Mouse (Mus musculus) embryonic facial prominence, embryonic 14.5 days (tissue): ENCODE results near the gene Akap7. TPM values are rescaled to one million over a fixed set of nuclear protein-coding genes. Genes with fewer than 3 reads are reported as not detected.

Experiments
- ATAC-seq: fragments of 200-750 bp; cut with Nextera tagmentation; 2 replicates; pipeline ENCODE4 v1.8.0; 2017; ENCODE audit warnings: low read depth, moderate number of reproducible peaks, moderate TSS enrichment
- DNase-seq: peaks from one replicate; pipeline ENCODE4 v3.0.0-alpha.2; 2015; ENCODE audit warnings: low spot score
- H3K27ac ChIP-seq: fragments of 300-500 bp; sonication (generic); replicated peaks from 2 replicates; pipeline ENCODE4 v1.5.1; 2014; ENCODE audit warnings: low read depth, mild to moderate bottlenecking, low read length, moderate library complexity
- H3K27me3 ChIP-seq: fragments of 300-500 bp; sonication (generic); replicated peaks from 2 replicates; pipeline ENCODE4 v1.6.1; 2014; ENCODE audit warnings: low read length; ENCODE audit not compliant: control insufficient read depth, insufficient read depth
- H3K36me3 ChIP-seq: fragments of 300-500 bp; sonication (generic); 2 replicates; pipeline ENCODE4 v1.6.1; 2014; ENCODE audit warnings: low read length, mixed read lengths; ENCODE audit not compliant: control insufficient read depth, insufficient read depth
- H3K4me1 ChIP-seq: fragments of 300-500 bp; sonication (generic); 2 replicates; pipeline ENCODE4 v1.6.1; 2014; ENCODE audit warnings: antibody characterized with exemption, low read length; ENCODE audit not compliant: control insufficient read depth, insufficient read depth
- H3K4me2 ChIP-seq: fragments of 300-500 bp; sonication (generic); 2 replicates; pipeline ENCODE4 v1.6.1; 2014; ENCODE audit warnings: low read depth, mild to moderate bottlenecking, low read length, moderate library complexity, mixed read lengths
- H3K4me3 ChIP-seq: fragments of 300-500 bp; sonication (generic); 2 replicates; pipeline ENCODE4 v1.5.1; 2014; ENCODE audit warnings: low read depth, mild to moderate bottlenecking, low read length
- H3K9ac ChIP-seq: fragments of 300-500 bp; sonication (generic); 2 replicates; pipeline ENCODE4 v1.6.1; 2014; ENCODE audit warnings: low read depth, mild to moderate bottlenecking, low read length, moderate library complexity, mixed read lengths
- H3K9me3 ChIP-seq: fragments of 300-500 bp; sonication (generic); 2 replicates; pipeline ENCODE4 v1.6.1; 2016; ENCODE audit warnings: low read length; ENCODE audit not compliant: control insufficient read depth
- WGBS: fragments of 180-500 bp; shearing (Covaris S2); extraction: QIAGEN DNeasy Blood & Tissue Kit; methylation state at CpG from one replicate; pipeline ENCODE4 v1.1.7; 2014; 5-methylcytosine and 5-hydroxymethylcytosine counted together
- polyA plus RNA-seq: library from polyadenylated mRNA; unstranded; fragments of >200 nt; fragmentation: Nextera tagmentation; extraction: Ambion mirVana; gene quantifications from 2 replicates; pipeline ENCODE4 v1.2.1, GENCODE M21; 2014

Gene Akap7
- polyA plus RNA-seq, 1 experiment from 2014 or later: 17.5 TPM

DNA sequence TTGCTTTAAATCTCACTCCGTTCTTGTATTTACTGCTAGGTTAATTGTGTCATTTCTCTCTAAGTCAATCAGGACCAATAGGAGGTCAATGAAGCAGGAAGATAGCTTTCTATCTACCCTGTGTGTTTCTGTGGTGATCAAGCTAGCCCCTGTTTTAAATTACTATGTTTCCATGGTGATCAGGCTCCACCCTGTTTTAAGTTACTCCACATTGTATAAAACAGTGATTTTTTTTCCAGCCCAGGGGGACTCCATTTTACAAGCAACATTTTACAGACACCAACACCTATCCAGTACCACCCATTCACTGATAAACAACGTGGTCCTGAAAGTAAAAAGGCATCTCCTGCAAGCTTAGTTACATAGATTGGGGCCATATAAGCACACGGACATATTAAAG, 75.0 kb downstream of the Akap7 start:
- Histone ChIP-seq H3K9me3 (no peaks in the 10 kb centered on the region), H3K4me3 (no peak overlapping the region), H3K4me2 (no peak overlapping the region), H3K36me3 (no peaks in the 10 kb centered on the region), H3K4me1 (peaks cover 3% of the 10 kb centered on the region), H3K27me3 (no peaks in the 10 kb centered on the region), H3K27ac (0 out of 2 replicates have a peak overlapping the region, but pooled peaks have one; percentile 52), H3K9ac (no peak overlapping the region)
- DNase-seq (peak; percentile 28), ATAC-seq (no peak)
- WGBS: 53% methylated on average over 3 of the region's 3 CpGs

DNA sequence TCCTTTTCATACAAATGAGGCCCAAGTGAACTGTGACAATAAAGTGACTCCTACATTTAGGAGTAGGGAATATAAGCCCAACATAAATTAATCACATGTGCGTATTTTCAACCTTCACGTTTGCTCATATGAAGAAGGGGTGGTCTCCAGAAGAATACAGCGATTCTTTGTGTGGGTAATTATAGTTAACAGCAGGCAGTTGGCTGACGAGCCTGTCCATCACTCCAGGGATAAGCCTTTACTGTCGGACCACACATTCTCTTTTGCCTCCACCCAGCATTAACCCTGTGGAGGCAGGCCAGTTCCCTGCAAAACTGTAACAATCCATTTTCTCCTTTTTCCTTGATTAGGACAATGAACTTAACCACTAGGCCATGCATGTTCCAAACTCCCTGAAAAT, 76.3 kb downstream of the Akap7 start:
- Histone ChIP-seq H3K4me1 (peaks cover 3% of the 10 kb centered on the region), H3K9ac (no peak overlapping the region), H3K4me2 (no peak overlapping the region), H3K9me3 (no peaks in the 10 kb centered on the region), H3K4me3 (no peak overlapping the region), H3K36me3 (no peaks in the 10 kb centered on the region), H3K27ac (no peak overlapping the region), H3K27me3 (no peaks in the 10 kb centered on the region)
- 24% methylated on average over 5 of the region's 5 CpGs for WGBS
- no peak for ATAC-seq
- no peak for DNase-seq

DNA sequence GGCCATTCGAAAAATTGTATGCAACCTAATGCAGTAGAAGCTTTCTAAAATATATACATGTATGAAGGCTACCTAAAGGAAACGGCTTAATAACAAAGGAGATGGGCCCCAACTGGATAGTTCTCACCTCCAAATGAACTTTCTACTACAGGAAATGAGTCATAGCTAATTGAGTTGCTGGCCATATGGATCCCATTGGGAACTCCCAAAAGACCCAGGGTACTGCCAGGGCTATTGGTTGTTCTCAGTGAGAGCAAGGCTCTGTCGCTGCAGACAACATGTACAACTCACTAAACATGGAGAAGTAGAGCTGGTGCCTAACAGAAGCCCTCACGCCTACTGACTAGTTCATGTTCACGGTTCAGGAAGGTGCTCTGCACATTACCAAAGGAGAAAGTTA, 83.3 kb downstream of the Akap7 start:
- no peaks in the 10 kb centered on the region for H3K27me3 ChIP-seq
- ATAC-seq (no peak), DNase-seq (no peak)
- H3K9ac ChIP-seq: no peak overlapping the region
- no peaks in the 10 kb centered on the region for H3K4me1 ChIP-seq
- H3K4me2 ChIP-seq: no peak overlapping the region
- WGBS: 43% methylated on average over 5 of the region's 5 CpGs
- no peak overlapping the region for H3K4me3 ChIP-seq
- H3K9me3 ChIP-seq: no peaks in the 10 kb centered on the region
- H3K27ac ChIP-seq: no peak overlapping the region
- no peaks in the 10 kb centered on the region for H3K36me3 ChIP-seq

DNA sequence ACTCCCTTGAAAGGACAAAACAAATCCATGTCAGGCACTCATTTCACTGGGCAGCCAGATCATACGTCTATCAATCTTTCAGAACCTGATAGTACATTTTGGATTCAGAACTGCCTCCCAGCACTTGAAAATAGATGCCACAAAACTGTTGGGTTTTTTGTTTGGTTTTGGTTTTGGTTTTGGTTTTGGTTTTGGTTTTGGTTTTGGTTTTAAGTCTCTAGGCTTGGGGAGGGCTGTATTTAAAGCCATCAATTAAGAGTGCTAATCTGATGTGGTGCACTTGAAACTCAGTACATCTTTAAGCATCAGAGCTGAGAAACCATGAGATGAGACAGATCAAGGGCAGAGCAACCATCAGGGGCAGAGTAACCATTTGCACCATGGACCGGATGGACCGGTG, 86.9 kb downstream of the Akap7 start:
- Histone ChIP-seq H3K4me1 (no peaks in the 10 kb centered on the region), H3K9ac (no peak overlapping the region), H3K4me3 (no peak overlapping the region), H3K36me3 (no peaks in the 10 kb centered on the region), H3K4me2 (no peak overlapping the region), H3K27ac (no peak overlapping the region), H3K9me3 (no peaks in the 10 kb centered on the region), H3K27me3 (no peaks in the 10 kb centered on the region)
- DNase-seq: no peak
- WGBS: 80% methylated on average over 3 of the region's 3 CpGs
- no peak for ATAC-seq

DNA sequence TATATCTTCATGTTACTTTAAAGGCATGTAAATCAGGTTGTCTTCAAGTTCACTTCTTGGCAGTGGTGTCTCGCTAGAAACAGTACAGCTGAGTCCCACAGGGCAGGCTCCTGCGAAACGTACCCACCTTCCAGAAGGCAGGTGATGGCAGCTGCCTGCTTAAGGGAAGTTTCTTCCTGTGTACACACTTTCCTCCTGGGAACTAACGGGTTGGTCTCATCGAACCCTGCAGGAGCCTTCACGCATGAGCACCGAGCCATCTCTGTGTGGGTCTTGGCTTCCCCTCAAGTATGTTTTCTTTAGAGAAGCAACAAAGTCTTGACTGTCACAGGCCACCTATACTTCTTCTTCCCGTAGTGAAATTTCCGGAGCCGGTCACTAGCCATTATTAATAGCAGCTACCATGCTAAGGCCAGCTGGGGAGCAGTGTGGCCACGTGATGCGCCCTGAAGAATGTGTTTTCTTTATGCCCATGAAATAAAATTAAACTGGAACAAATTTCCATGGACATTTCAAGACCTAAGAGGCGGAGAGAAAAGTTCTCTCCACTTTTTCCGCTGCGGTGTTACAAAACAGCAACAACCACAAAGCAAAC, 87.7 kb downstream of the Akap7 start:
- Histone ChIP-seq H3K4me3 (no peak overlapping the region), H3K4me2 (peak overlapping the region; percentile 7; the same call in 1 of the 2 replicates), H3K27me3 (no peaks in the 10 kb centered on the region), H3K9ac (no peak overlapping the region), H3K4me1 (no peaks in the 10 kb centered on the region), H3K36me3 (no peaks in the 10 kb centered on the region), H3K27ac (peak overlapping the region; percentile 29; the same call in 1 of the 2 replicates), H3K9me3 (no peaks in the 10 kb centered on the region)
- 59% methylated on average over 15 of the region's 15 CpGs for whole genome bisulfite sequencing
- DNase-seq: peak; percentile 52
- ATAC-seq: 0 out of 2 replicates have a peak, but pooled peaks have one; percentile 41

DNA sequence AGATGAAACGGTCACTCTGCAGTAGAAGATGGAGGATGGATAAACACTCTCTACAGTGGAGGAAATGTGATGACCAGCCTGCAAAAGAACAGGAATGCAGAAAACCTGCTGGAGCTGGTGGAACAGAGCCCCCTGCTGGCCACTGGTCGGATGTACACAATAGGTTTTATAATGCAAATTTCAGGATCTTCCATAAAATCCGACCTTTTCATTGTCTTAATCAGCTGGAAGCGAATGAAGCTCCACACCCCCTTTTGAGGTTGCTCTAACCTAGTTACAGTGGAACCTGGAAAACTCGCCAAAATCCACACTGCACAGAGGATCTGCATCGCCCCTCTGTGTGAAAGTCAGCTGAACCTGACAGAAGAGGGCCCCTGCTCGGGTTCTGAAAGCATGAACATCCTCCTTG, 88.4 kb downstream of the Akap7 start:
- WGBS: 13% methylated on average over 7 of the region's 7 CpGs
- Histone ChIP-seq H3K4me1 (no peaks in the 10 kb centered on the region), H3K9ac (no peak overlapping the region), H3K27ac (no peak overlapping the region), H3K9me3 (no peaks in the 10 kb centered on the region), H3K36me3 (no peaks in the 10 kb centered on the region), H3K4me3 (no peak overlapping the region), H3K27me3 (no peaks in the 10 kb centered on the region), H3K4me2 (peak overlapping the region; percentile 31)
- DNase-seq: peak; percentile 78
- ATAC-seq: peak; percentile 81

DNA sequence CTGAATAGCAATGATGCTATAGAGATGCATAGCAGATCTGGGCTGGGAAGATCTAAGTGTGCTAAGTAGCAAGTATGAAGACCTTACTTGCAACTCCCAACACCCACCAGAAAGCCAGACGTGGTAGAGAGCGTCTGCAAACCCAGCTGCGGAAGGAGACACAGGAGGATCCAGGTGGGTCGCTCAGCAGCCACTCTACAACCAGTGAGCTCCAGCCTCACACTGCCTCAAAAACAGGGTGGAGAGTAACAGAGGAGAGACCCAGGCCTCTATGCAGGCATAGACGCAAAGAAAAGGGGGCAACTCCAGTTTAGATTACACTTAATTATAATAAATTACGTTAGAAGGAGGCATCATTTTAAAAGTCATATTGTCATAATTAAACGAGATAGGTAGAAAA, 88.9 kb downstream of the Akap7 start:
- H3K9ac ChIP-seq: no peak overlapping the region
- ATAC-seq (no peak), DNase-seq (no peak)
- no peak overlapping the region for H3K4me2 ChIP-seq
- no peaks in the 10 kb centered on the region for H3K27me3 ChIP-seq
- H3K9me3 ChIP-seq: no peaks in the 10 kb centered on the region
- no peak overlapping the region for H3K4me3 ChIP-seq
- WGBS: 56% methylated on average over 7 of the region's 7 CpGs
- no peaks in the 10 kb centered on the region for H3K36me3 ChIP-seq
- no peaks in the 10 kb centered on the region for H3K4me1 ChIP-seq
- no peak overlapping the region for H3K27ac ChIP-seq

DNA sequence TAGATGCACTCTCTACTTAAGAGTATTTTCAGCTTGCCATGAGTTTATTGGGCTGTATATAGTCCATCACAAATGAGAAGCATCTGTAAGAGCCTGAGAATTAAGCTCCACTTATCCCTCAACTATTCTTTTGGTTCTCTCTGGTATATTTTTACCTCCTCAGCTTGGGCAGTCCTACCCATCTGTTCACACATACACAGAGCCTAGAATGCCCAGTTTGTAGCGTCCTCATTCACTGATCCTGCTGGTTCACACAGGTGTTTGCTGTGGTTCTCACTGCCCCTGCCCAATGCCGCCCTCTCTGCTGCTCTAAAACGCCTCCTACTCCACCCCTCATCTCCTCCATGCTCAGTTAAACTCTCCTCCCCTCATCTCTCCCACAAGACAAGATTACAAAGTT, 91.7 kb downstream of the Akap7 start:
- Histone ChIP-seq H3K9me3 (no peaks in the 10 kb centered on the region), H3K27me3 (no peaks in the 10 kb centered on the region), H3K27ac (no peak overlapping the region), H3K36me3 (no peaks in the 10 kb centered on the region), H3K9ac (no peak overlapping the region), H3K4me2 (no peak overlapping the region), H3K4me1 (no peaks in the 10 kb centered on the region), H3K4me3 (no peak overlapping the region)
- ATAC-seq: no peak
- 89% methylated on average over 3 of the region's 3 CpGs for WGBS
- DNase-seq: no peak

DNA sequence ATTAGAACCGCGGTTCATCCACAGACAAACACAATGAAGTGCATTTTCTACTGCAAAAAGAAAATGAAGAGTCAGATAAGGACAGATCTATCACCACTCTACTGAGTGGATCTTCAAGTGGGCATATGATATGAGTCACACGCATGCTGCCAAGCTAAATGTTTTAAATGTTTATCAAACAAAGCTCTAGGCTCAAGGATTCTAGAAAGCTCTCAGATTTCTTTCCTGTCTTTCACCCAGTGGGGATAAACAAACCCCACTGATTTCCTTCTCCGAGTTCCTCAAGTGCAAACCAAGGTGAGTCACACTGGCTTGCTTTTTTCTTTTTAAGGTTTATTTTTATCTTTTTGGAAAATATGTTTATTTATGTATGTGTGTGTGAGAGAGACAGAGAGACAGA, 94.0 kb downstream of the Akap7 start:
- ATAC-seq (no peak), DNase-seq (no peak)
- H3K9me3 ChIP-seq: no peaks in the 10 kb centered on the region
- H3K4me1 ChIP-seq: no peaks in the 10 kb centered on the region
- H3K9ac ChIP-seq: no peak overlapping the region
- H3K27me3 ChIP-seq: no peaks in the 10 kb centered on the region
- WGBS: 75% methylated on average over 4 of the region's 4 CpGs
- no peak overlapping the region for H3K4me2 ChIP-seq
- no peak overlapping the region for H3K27ac ChIP-seq
- H3K36me3 ChIP-seq: no peaks in the 10 kb centered on the region
- no peak overlapping the region for H3K4me3 ChIP-seq
